Mouse (Mus musculus): ENCODE results near the gene Pax9. TPM values are rescaled to one million over a fixed set of nuclear protein-coding genes. Genes with fewer than 3 reads are reported as not detected.

Gene Pax9
- total and polyA plus RNA-seq, 3 experiments: 0.06 TPM; not detected in 2

GRCm38 (mm10) chr12:56701004-56701403 is 9.4 kb downstream of the Pax9 start:
- Histone ChIP-seq H3K27me3 (replicated peaks) (no peaks in the 10 kb centered on the region), H3K27ac (ENCODE audit: insufficient read depth, low read depth) (no peak overlapping the region), H3K9ac (ENCODE audit: insufficient read depth, low read depth) (no peak overlapping the region), H3K9me3 (replicated peaks; ENCODE audit: low read length) (peaks cover 8% of the 10 kb centered on the region), H3K4me2 (ENCODE audit: insufficient read depth, low read depth, poor library complexity, severe bottlenecking) (no peak overlapping the region), H3K4me3 (replicated peaks in 1 of 3; ENCODE audit: low read depth in 2 of 3, low read length in 2 of 3, poor library complexity in 1 of 3) (no peak overlapping the region), H3K4me1 (ENCODE audit: control insufficient read depth in 1 of 2, insufficient read depth in 2 of 2) (no peaks in the 10 kb centered on the region), H3K36me3 (replicated peaks in 1 of 2; ENCODE audit: control insufficient read depth in 1 of 2, insufficient read depth in 1 of 2, low read length in 1 of 2) (no peaks in the 10 kb centered on the region), H3K79me2 (replicated peaks; ENCODE audit: control insufficient read depth, extremely low read depth, insufficient read depth, poor library complexity, severe bottlenecking) (no peaks in the 10 kb centered on the region)
- no peak for TF ChIP-seq SIN3A (IDR thresholded peaks at IDR 0.05; ENCODE audit: low read length)
- TF ChIP-seq KAT2A (IDR thresholded peaks at IDR 0.05; ENCODE audit: insufficient replicate concordance, low read length): no peak
- TF ChIP-seq RCOR1 (conservative IDR thresholded peaks at IDR 0.05; ENCODE audit: low read depth, low read length): no peak
- TF ChIP-seq UBTF (IDR thresholded peaks at IDR 0.05; ENCODE audit: low read depth, low read length): no peak
- no peak for TF ChIP-seq MAZ (IDR thresholded peaks at IDR 0.05; ENCODE audit: low read depth, low read length)
- no peak for DNase-seq (ENCODE audit: extremely low read depth)
- dilution Hi-C loops (cut with MboI; ENCODE audit: extremely low pct_ligation_motif_present, extremely low pct_unique_long_range_greater_than_20kb, low sequenced_read_pairs) (no loop called here), in situ Hi-C loops (cut with MboI; ENCODE audit: low pct_ligation_motif_present, low pct_unique_long_range_greater_than_20kb, low sequenced_read_pairs) (no loop called here)

- no peak overlapping the region for H3K27ac ChIP-seq (ENCODE audit: insufficient read depth, low read depth)
- no peak for DNase-seq (ENCODE audit: extremely low read depth)
- no peaks in the 10 kb centered on the region for H3K79me2 ChIP-seq (replicated peaks; ENCODE audit: control insufficient read depth, extremely low read depth, insufficient read depth, poor library complexity, severe bottlenecking)
- dilution Hi-C loops (cut with MboI; ENCODE audit: extremely low pct_ligation_motif_present, extremely low pct_unique_long_range_greater_than_20kb, low sequenced_read_pairs): no loop called here
- no peak overlapping the region for H3K9ac ChIP-seq (ENCODE audit: insufficient read depth, low read depth)
- H3K4me3 ChIP-seq (replicated peaks in 1 of 3; ENCODE audit: low read depth in 2 of 3, low read length in 2 of 3, poor library complexity in 1 of 3): no peak overlapping the region
- no peaks in the 10 kb centered on the region for H3K4me1 ChIP-seq (ENCODE audit: control insufficient read depth in 1 of 2, insufficient read depth in 2 of 2)
- H3K36me3 ChIP-seq (replicated peaks in 1 of 2; ENCODE audit: control insufficient read depth in 1 of 2, insufficient read depth in 1 of 2, low read length in 1 of 2): no peaks in the 10 kb centered on the region
- no peaks in the 10 kb centered on the region for H3K9me3 ChIP-seq (replicated peaks; ENCODE audit: low read length)
- no peaks in the 10 kb centered on the region for H3K27me3 ChIP-seq (replicated peaks)
- no peak overlapping the region for H3K4me2 ChIP-seq (ENCODE audit: insufficient read depth, low read depth, poor library complexity, severe bottlenecking)
- no peak for TF ChIP-seq RAD21 (IDR thresholded peaks at IDR 0.05; ENCODE audit: low read depth, low read length)
- TF ChIP-seq EP300 (IDR thresholded peaks at IDR 0.05; ENCODE audit: low read length): no peak
- TF ChIP-seq MXI1 (IDR thresholded peaks at IDR 0.05; ENCODE audit: low read depth, low read length): no peak
- TF ChIP-seq CHD1 (IDR thresholded peaks at IDR 0.05; ENCODE audit: low read depth, low read length): no peak
- no peak for TF ChIP-seq POLR2AphosphoS2 (IDR thresholded peaks at IDR 0.05; ENCODE audit: low read depth, low read length)
- TF ChIP-seq SIN3A (IDR thresholded peaks at IDR 0.05; ENCODE audit: low read length): no peak
- TF ChIP-seq ZMIZ1 (IDR thresholded peaks at IDR 0.05; ENCODE audit: low read depth, low read length): no peak
- no peak for TF ChIP-seq E2F4 (IDR thresholded peaks at IDR 0.05; ENCODE audit: insufficient replicate concordance, low read depth, low read length)
- TF ChIP-seq RCOR1 (conservative IDR thresholded peaks at IDR 0.05; ENCODE audit: low read depth, low read length): no peak
- no peak for TF ChIP-seq GABPA (IDR thresholded peaks at IDR 0.05; ENCODE audit: insufficient replicate concordance, low read depth, low read length)
- TF ChIP-seq JUND (conservative IDR thresholded peaks at IDR 0.05; ENCODE audit: low read depth, low read length): no peak
- TF ChIP-seq ZKSCAN1 (IDR thresholded peaks at IDR 0.05; ENCODE audit: borderline replicate concordance, low read depth, low read length): no peak
- TF ChIP-seq HCFC1 (IDR thresholded peaks at IDR 0.05; ENCODE audit: low read depth, low read length): no peak
- TF ChIP-seq MAFK (IDR thresholded peaks at IDR 0.05; ENCODE audit: insufficient replicate concordance, low read length): no peak
- TF ChIP-seq KAT2A (IDR thresholded peaks at IDR 0.05; ENCODE audit: insufficient replicate concordance, low read length): no peak
- TF ChIP-seq USF2 (conservative IDR thresholded peaks at IDR 0.05; ENCODE audit: low read depth, low read length): no peak
- no peak for TF ChIP-seq TBP (conservative IDR thresholded peaks at IDR 0.05; ENCODE audit: low read depth, low read length)
- in situ Hi-C loops (cut with MboI; ENCODE audit: low pct_ligation_motif_present, low pct_unique_long_range_greater_than_20kb, low sequenced_read_pairs): no loop called here
These were observed 26.6 kb downstream of the Pax9 start for GRCm38 (mm10) chr12:56717971-56718706.
